Mouse (Mus musculus) hindbrain, embryonic 14.5 days (tissue): Measurements from ENCODE around the gene Orai1. TPM values are rescaled to one million over a fixed set of nuclear protein-coding genes. Genes with fewer than 3 reads are reported as not detected.
"Not testable (repeated sequence)": the region's sequence is repeated elsewhere in the genome, so short reads cannot be mapped to it uniquely, and the experiment has no call there.

ENCODE experiments used
- ATAC-seq: fragments of 200-750 bp; cut with Nextera tagmentation; 2 replicates; pipeline ENCODE4 v1.8.0; 2017; ENCODE audit warnings: moderate number of reproducible peaks, mild to moderate bottlenecking, moderate TSS enrichment, moderate library complexity; ENCODE audit not compliant: low FRiP score
- DNase-seq: peaks from one replicate; pipeline ENCODE4 v3.0.0-alpha.2; 2015; ENCODE audit warnings: low spot score
- H3K27ac ChIP-seq: fragments of 300-500 bp; sonication (generic); 2 replicates; pipeline ENCODE4 v1.5.1; 2014; ENCODE audit warnings: mild to moderate bottlenecking, moderate library complexity
- H3K27me3 ChIP-seq: fragments of 300-500 bp; sonication (generic); 2 replicates; pipeline ENCODE4 v1.6.1; 2014; ENCODE audit warnings: mild to moderate bottlenecking, low read length, mixed read lengths; ENCODE audit not compliant: control insufficient read depth, insufficient read depth
- H3K36me3 ChIP-seq: fragments of 300-500 bp; sonication (generic); replicated peaks from 2 replicates; pipeline ENCODE4 v1.6.1; 2014; ENCODE audit not compliant: control insufficient read depth, insufficient read depth
- H3K4me1 ChIP-seq: fragments of 300-500 bp; sonication (generic); replicated peaks from 2 replicates; pipeline ENCODE4 v1.6.1; 2014; ENCODE audit warnings: antibody characterized with exemption, low read length, mixed read lengths; ENCODE audit not compliant: control insufficient read depth, insufficient read depth
- H3K4me2 ChIP-seq: fragments of 300-500 bp; sonication (generic); replicated peaks from 2 replicates; pipeline ENCODE4 v1.6.1; 2014; ENCODE audit warnings: mild to moderate bottlenecking, moderate library complexity
- H3K4me3 ChIP-seq: fragments of 300-500 bp; sonication (generic); replicated peaks from 2 replicates; pipeline ENCODE4 v1.5.1; 2014; ENCODE audit warnings: mild to moderate bottlenecking, low read length
- H3K9ac ChIP-seq: fragments of 300-500 bp; sonication (generic); 2 replicates; pipeline ENCODE4 v1.6.1; 2014
- H3K9me3 ChIP-seq: fragments of 300-500 bp; sonication (generic); 2 replicates; pipeline ENCODE4 v1.6.1; 2016; ENCODE audit warnings: low read length; ENCODE audit not compliant: control insufficient read depth
- WGBS: fragments of 180-500 bp; shearing (Covaris S2); extraction: QIAGEN DNeasy Blood & Tissue Kit; methylation state at CpG from one replicate; pipeline ENCODE4 v1.1.7; 2014; 5-methylcytosine and 5-hydroxymethylcytosine counted together
- polyA plus RNA-seq: library from polyadenylated mRNA; unstranded; fragments of >200 nt; fragmentation: Nextera tagmentation; extraction: Ambion mirVana; gene quantifications from 2 replicates; pipeline ENCODE4 v1.2.1, GENCODE M21; 2014

Orai1 gene
- 16.2 and 18.0 TPM in 2 replicates for polyA plus RNA-seq

- ATAC-seq = peak; percentile 94
- H3K27ac ChIP-seq = peak within 1 kb of the TSS; percentile 85
- WGBS = under 1% methylated on average over 95 of the region's 106 CpGs
- H3K9ac ChIP-seq = peak within 1 kb of the TSS; percentile 81
- H3K4me3 ChIP-seq = peak within 1 kb of the TSS; percentile 72
- H3K9me3 ChIP-seq = no peaks in the 10 kb centered on the region
- no peaks in the 10 kb centered on the region for H3K36me3 ChIP-seq
- peaks cover 26% of the 10 kb centered on the region for H3K4me1 ChIP-seq
- H3K4me2 ChIP-seq = peak within 1 kb of the TSS; percentile 53
- H3K27me3 ChIP-seq = no peaks in the 10 kb centered on the region
- DNase-seq = peak; percentile 94
These were observed at the start of gene Orai1 for GRCm38 (mm10) chr5:123014753-123015701. Gene Orai1, plus strand, starts transcription at chr5:123015074.

- no peaks in the 10 kb centered on the region for H3K4me1 ChIP-seq
- DNase-seq (no peak), ATAC-seq (no peak)
- H3K27ac ChIP-seq = no peak overlapping the region
- H3K9me3 ChIP-seq = no peaks in the 10 kb centered on the region
- no peaks in the 10 kb centered on the region for H3K27me3 ChIP-seq
- H3K9ac ChIP-seq = no peak overlapping the region
- 88% methylated on average over 11 of the region's 11 CpGs for WGBS
- H3K36me3 ChIP-seq = no peaks in the 10 kb centered on the region
- no peak overlapping the region for H3K4me2 ChIP-seq
- no peak overlapping the region for H3K4me3 ChIP-seq
These were observed 49.4 kb upstream of the Orai1 start for GRCm38 (mm10) chr5:122965427-122965826.

- H3K4me3 ChIP-seq = no peak overlapping the region
- no peak overlapping the region for H3K9ac ChIP-seq
- ATAC-seq (no peak), DNase-seq (peak; percentile 68)
- no peak overlapping the region for H3K4me2 ChIP-seq
- no peaks in the 10 kb centered on the region for H3K36me3 ChIP-seq
- 44% methylated on average over 4 of the region's 4 CpGs for WGBS
- H3K9me3 ChIP-seq = no peaks in the 10 kb centered on the region
- no peak overlapping the region for H3K27ac ChIP-seq
- no peaks in the 10 kb centered on the region for H3K4me1 ChIP-seq
- no peaks in the 10 kb centered on the region for H3K27me3 ChIP-seq
These were observed 46.6 kb upstream of the Orai1 start for GRCm38 (mm10) chr5:122968322-122968721.

- Histone ChIP-seq H3K27ac (no peak overlapping the region), H3K4me1 (no peaks in the 10 kb centered on the region), H3K4me2 (no peak overlapping the region), H3K27me3 (no peaks in the 10 kb centered on the region), H3K36me3 (no peaks in the 10 kb centered on the region), H3K9ac (no peak overlapping the region), H3K9me3 (no peaks in the 10 kb centered on the region), H3K4me3 (no peak overlapping the region)
- no peak for ATAC-seq
- DNase-seq = no peak
- 70% methylated on average over 5 of the region's 5 CpGs for WGBS
These were observed 44.8 kb upstream of the Orai1 start for GRCm38 (mm10) chr5:122970056-122970455.

GRCm38 (mm10) chr5:122971438-122971837 lies 43.4 kb upstream of the Orai1 start:
- whole genome bisulfite sequencing = 85% methylated on average over 4 of the region's 4 CpGs
- DNase-seq (no peak), ATAC-seq (no peak)
- Histone ChIP-seq H3K27me3 (no peaks in the 10 kb centered on the region), H3K4me1 (no peaks in the 10 kb centered on the region), H3K4me3 (no peak overlapping the region), H3K36me3 (no peaks in the 10 kb centered on the region), H3K4me2 (no peak overlapping the region), H3K27ac (0 out of 2 replicates have a peak overlapping the region, but pooled peaks have one; percentile 28), H3K9me3 (no peaks in the 10 kb centered on the region), H3K9ac (no peak overlapping the region)

GRCm38 (mm10) chr5:122972116-122972515 lies 42.8 kb upstream of the Orai1 start:
- H3K27ac ChIP-seq = 0 out of 2 replicates have a peak overlapping the region, but pooled peaks have one; percentile 28

GRCm38 (mm10) chr5:122974701-122975100 lies 40.2 kb upstream of the Orai1 start:
- H3K4me2 ChIP-seq, DNase-seq, H3K9me3 ChIP-seq, H3K4me1 ChIP-seq, H3K36me3 ChIP-seq, H3K9ac ChIP-seq, H3K27ac ChIP-seq, H3K4me3 ChIP-seq, ATAC-seq, H3K27me3 ChIP-seq: not testable (repeated sequence)
- WGBS = 88% methylated on average over 4 of the region's 4 CpGs

More at GRCm38 (mm10) chr5:122972116-122972515, 42.8 kb upstream of the Orai1 start:
- Histone ChIP-seq H3K36me3 (no peaks in the 10 kb centered on the region), H3K9me3 (no peaks in the 10 kb centered on the region), H3K9ac (no peak overlapping the region), H3K4me3 (no peak overlapping the region), H3K4me2 (no peak overlapping the region), H3K4me1 (no peaks in the 10 kb centered on the region), H3K27me3 (no peaks in the 10 kb centered on the region)
- 47% methylated on average over 9 of the region's 9 CpGs for WGBS
- no peak for ATAC-seq
- DNase-seq = peak; percentile 38

GRCm38 (mm10) chr5:122978970-122979369 lies 35.9 kb upstream of the Orai1 start:
- no peaks in the 10 kb centered on the region for H3K9me3 ChIP-seq
- H3K4me1 ChIP-seq = no peaks in the 10 kb centered on the region
- WGBS = 90% methylated on average over 8 of the region's 8 CpGs

GRCm38 (mm10) chr5:122984483-122984882 lies 30.4 kb upstream of the Orai1 start:
- Histone ChIP-seq H3K4me2 (no peak overlapping the region), H3K4me3 (no peak overlapping the region), H3K9ac (no peak overlapping the region), H3K27me3 (no peaks in the 10 kb centered on the region), H3K36me3 (no peaks in the 10 kb centered on the region), H3K9me3 (no peaks in the 10 kb centered on the region), H3K27ac (no peak overlapping the region), H3K4me1 (peaks cover 25% of the 10 kb centered on the region)
- 82% methylated on average over 5 of the region's 5 CpGs for WGBS
- DNase-seq (no peak), ATAC-seq (no peak)

More at GRCm38 (mm10) chr5:122978970-122979369, 35.9 kb upstream of the Orai1 start:
- Histone ChIP-seq H3K27me3 (no peaks in the 10 kb centered on the region), H3K27ac (no peak overlapping the region), H3K9ac (no peak overlapping the region), H3K4me3 (no peak overlapping the region), H3K36me3 (no peaks in the 10 kb centered on the region), H3K4me2 (no peak overlapping the region)
- ATAC-seq (no peak), DNase-seq (no peak)
